Mouse (Mus musculus) activated CD4-positive, CD25-positive, alpha-beta regulatory T cell, adult 4 months (primary cell): ENCODE results near the gene Gnpnat1. TPM values are rescaled to one million over a fixed set of nuclear protein-coding genes. Genes with fewer than 3 reads are reported as not detected.

Experiments
- ATAC-seq: one replicate; pipeline ENCODE4 v1.8.0; 2017
- polyA plus RNA-seq, 2 experiments: library from polyadenylated mRNA; unstranded; fragments of 100-300 nt; shearing (Covaris generic); gene quantifications; one replicate each; pipeline ENCODE4 v1.2.1; 2017

Gnpnat1 gene
- polyA plus RNA-seq, 2 experiments from 2014 or later = 57.6 to 71.0 TPM

GRCm38 (mm10) chr14:45399836-45400235 lies 4.9 kb downstream of the Gnpnat1 start:
- ATAC-seq = no peak

GRCm38 (mm10) chr14:45389194-45389593 lies 15.5 kb downstream of the Gnpnat1 start:
- ATAC-seq = peak; percentile 13

GRCm38 (mm10) chr14:45388345-45389181 lies 16.1 kb downstream of the Gnpnat1 start:
- peak; percentile 66 for ATAC-seq

- ATAC-seq = peak; percentile 26
Observed at GRCm38 (mm10) chr14:45387480-45387879, 17.2 kb downstream of the Gnpnat1 start.

- no peak for ATAC-seq
Observed at GRCm38 (mm10) chr14:45385596-45385995, 19.1 kb downstream of the Gnpnat1 start.

GRCm38 (mm10) chr14:45382912-45383311 lies 21.8 kb downstream of the Gnpnat1 start:
- ATAC-seq = peak; percentile 46

- ATAC-seq = no peak
Observed at GRCm38 (mm10) chr14:45380756-45381155, 24.0 kb downstream of the Gnpnat1 start.

GRCm38 (mm10) chr14:45378771-45379170 lies 25.9 kb downstream of the Gnpnat1 start:
- no peak for ATAC-seq

- ATAC-seq = no peak
Observed at GRCm38 (mm10) chr14:45365196-45365587, 39.5 kb downstream of the Gnpnat1 start.

- ATAC-seq = no peak
Observed at GRCm38 (mm10) chr14:45364211-45365195, 40.2 kb downstream of the Gnpnat1 start.

- peak; percentile 87 for ATAC-seq
Observed at GRCm38 (mm10) chr14:45350931-45351859, 53.5 kb downstream of the Gnpnat1 start, which contains the start of gene Styx. Gene Styx, plus strand, starts transcription at chr14:45351093.

GRCm38 (mm10) chr14:45329589-45330181 lies 75.0 kb downstream of the Gnpnat1 start, which contains the start of gene Psmc6:
Gene Psmc6, plus strand, starts transcription at chr14:45329788.
- peak; percentile 97 for ATAC-seq

- ATAC-seq = no peak
Observed at GRCm38 (mm10) chr14:45329018-45329588, 75.6 kb downstream of the Gnpnat1 start.

GRCm38 (mm10) chr14:45328072-45328713 lies 76.5 kb downstream of the Gnpnat1 start:
- peak; percentile 12 for ATAC-seq

Other genes starting within 250 kb of the Gnpnat1 start
- gene Gpr137c, start 185.2 kb downstream of the Gnpnat1 start, polyA plus RNA-seq = under 1 TPM; 0.26 to 0.31 TPM
- gene Txndc16, start 184.6 kb downstream of the Gnpnat1 start, polyA plus RNA-seq = 10 to 100 TPM; 13.6 to 17.0 TPM
- 10 to 100 TPM; 26.5 to 32.2 TPM for gene Ero1l, start 86.1 kb downstream of the Gnpnat1 start, polyA plus RNA-seq
- gene Psmc6, start 75.1 kb downstream of the Gnpnat1 start, polyA plus RNA-seq = 100 to 1,000 TPM; 143 to 183 TPM
- gene Styx, start 53.8 kb downstream of the Gnpnat1 start, polyA plus RNA-seq = 10 to 100 TPM; 11.4 to 23.6 TPM
- under 1 TPM in 1 of 2 experiments, not detected in 1; 0.25 TPM for gene Fermt2, start 125.2 kb upstream of the Gnpnat1 start, polyA plus RNA-seq